Mouse (Mus musculus): ENCODE measurements around the gene Liph.
"Not testable (repeated sequence)": the region's sequence is repeated elsewhere in the genome, so short reads cannot be mapped to it uniquely, and the experiment has no call there.

The Liph gene

GRCm38 (mm10) chr16:21971446-21971845 is 24.0 kb downstream of the Liph start:
- no peak for DNase-seq

GRCm38 (mm10) chr16:21970536-21970935 is 24.9 kb downstream of the Liph start:
- no peak for DNase-seq

- no peak for DNase-seq
Observed at GRCm38 (mm10) chr16:21969874-21970273, 25.6 kb downstream of the Liph start.

- DNase-seq: no peak
Observed at GRCm38 (mm10) chr16:21965576-21965975, 29.9 kb downstream of the Liph start.

GRCm38 (mm10) chr16:21955591-21955990 is 39.9 kb downstream of the Liph start:
- DNase-seq: peak; percentile 44

GRCm38 (mm10) chr16:21946761-21947715 is 48.4 kb downstream of the Liph start, which contains the start of gene Tmem41a:
TSS of gene Tmem41a (minus strand) at chr16:21947552.
- peak; percentile 90 for DNase-seq

GRCm38 (mm10) chr16:21928471-21928870 is 67.0 kb downstream of the Liph start:
- no peak for DNase-seq

GRCm38 (mm10) chr16:21916681-21917080 is 78.8 kb downstream of the Liph start:
- no peak for DNase-seq

GRCm38 (mm10) chr16:21913347-21913746 is 82.1 kb downstream of the Liph start:
- no peak for DNase-seq

- DNase-seq: not testable (repeated sequence)
Observed at GRCm38 (mm10) chr16:21908906-21909305, 86.6 kb downstream of the Liph start.

GRCm38 (mm10) chr16:21906902-21907301 is 88.6 kb downstream of the Liph start:
- DNase-seq: no peak

GRCm38 (mm10) chr16:21905996-21906395 is 89.5 kb downstream of the Liph start:
- DNase-seq: no peak

GRCm38 (mm10) chr16:21904636-21905035 is 90.8 kb downstream of the Liph start:
- no peak for DNase-seq

All from retina, postnatal 1 day (tissue).